Mouse (Mus musculus) erythroblast, embryonic 14.5 days (primary cell): ENCODE results near the gene Syngr1.

Source experiments
- GATA1 ChIP-seq: IDR thresholded peaks from 2 replicates; pipeline ENCODE4 v1.6.1; 2012; ENCODE audit warnings: low read length, inconsistent platforms, mixed read lengths
- TAL1 ChIP-seq: IDR thresholded peaks from 3 replicates; pipeline ENCODE4 v1.6.1; 2012; ENCODE audit warnings: low read length, inconsistent platforms, mixed read lengths

DNA sequence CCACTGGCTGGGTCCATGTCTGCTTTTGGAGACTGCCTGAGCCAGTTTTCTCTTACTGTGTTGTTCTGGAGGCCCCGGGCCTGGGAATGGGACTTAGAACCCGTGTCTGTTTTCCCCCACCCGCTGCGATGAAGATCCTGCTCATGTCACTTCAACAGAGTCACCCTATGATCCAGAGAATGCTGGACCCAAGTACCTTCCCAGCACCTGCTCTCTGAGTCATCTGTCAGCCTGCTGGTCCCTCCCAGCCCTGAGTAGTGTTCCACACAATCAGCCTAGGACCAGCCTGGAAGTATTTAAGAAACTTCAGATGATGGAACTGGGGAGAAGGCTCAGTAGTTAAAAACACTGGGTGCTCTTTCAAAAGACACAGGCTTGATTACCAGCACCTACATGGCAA lies 72.6 kb downstream of the Syngr1 start:
- TF ChIP-seq TAL1 (no peak), GATA1 (no peak)
